Mouse (Mus musculus): ENCODE measurements around the gene Auts2. TPM values are rescaled to one million over a fixed set of nuclear protein-coding genes. Genes with fewer than 3 reads are reported as not detected.

Auts2 gene
- polyA plus RNA-seq, 1 experiment: 0.55 TPM

- H3K4me1 ChIP-seq (ENCODE audit: control insufficient read depth, insufficient read depth, low read length): no peaks in the 10 kb centered on the region
- no peak overlapping the region for H3K4me3 ChIP-seq (ENCODE audit: insufficient read depth, low read length)
- no peak overlapping the region for H3K27ac ChIP-seq (ENCODE audit: insufficient read depth, low read depth, low read length)
- TF ChIP-seq POLR2A (IDR thresholded peaks at IDR 0.05; ENCODE audit: borderline replicate concordance, low read depth, low read length): no peak
- TF ChIP-seq CTCF (IDR thresholded peaks at IDR 0.05; ENCODE audit: low read depth, low read length): no peak
These were observed 105.2 kb downstream of the Auts2 start for GRCm38 (mm10) chr5:132437994-132438393.

DNA sequence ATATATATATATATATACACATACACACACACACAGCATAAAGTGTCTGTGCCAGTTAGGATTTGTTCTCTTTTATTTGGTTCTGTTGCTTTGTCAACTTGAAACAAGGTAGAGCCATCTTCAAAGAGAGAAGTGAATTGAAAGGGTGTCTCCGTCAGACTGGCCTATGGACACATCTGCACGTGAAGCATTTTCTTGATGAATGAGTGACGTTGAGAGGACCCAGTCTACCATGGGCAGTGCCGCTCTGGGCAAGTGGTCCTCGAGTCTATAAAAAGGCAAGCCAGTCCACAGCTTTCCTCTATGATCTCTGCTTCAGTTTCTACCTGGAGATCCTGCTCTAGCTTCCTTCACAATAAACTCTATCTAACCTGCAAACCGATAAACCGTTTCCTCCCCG is 105.7 kb downstream of the Auts2 start:
- no peak overlapping the region for H3K4me3 ChIP-seq (ENCODE audit: insufficient read depth, low read length)
- no peak for TF ChIP-seq CTCF (IDR thresholded peaks at IDR 0.05; ENCODE audit: low read depth, low read length)
- TF ChIP-seq POLR2A (IDR thresholded peaks at IDR 0.05; ENCODE audit: borderline replicate concordance, low read depth, low read length): no peak
- H3K4me1 ChIP-seq (ENCODE audit: control insufficient read depth, insufficient read depth, low read length): no peaks in the 10 kb centered on the region
- no peak overlapping the region for H3K27ac ChIP-seq (ENCODE audit: insufficient read depth, low read depth, low read length)

DNA sequence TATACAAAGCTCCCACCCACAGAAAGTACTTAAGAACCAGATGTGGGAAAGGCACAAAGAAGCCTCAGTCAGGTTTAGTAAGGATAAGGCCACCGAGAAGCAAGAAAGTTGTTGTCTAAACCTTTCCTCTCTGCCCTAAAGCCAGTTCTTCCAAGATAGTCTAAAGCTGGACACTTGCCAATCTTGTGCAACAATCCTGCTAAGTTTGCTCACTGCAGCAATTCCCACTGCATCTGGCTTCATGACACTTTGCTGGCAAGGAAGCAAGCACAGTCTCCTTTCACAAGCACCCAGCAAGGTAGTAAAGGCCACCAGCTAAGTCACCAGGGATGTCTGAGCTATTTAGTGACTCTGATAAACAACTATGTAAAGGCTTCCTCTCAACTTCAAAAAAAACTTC is 106.2 kb downstream of the Auts2 start:
- TF ChIP-seq CTCF (IDR thresholded peaks at IDR 0.05; ENCODE audit: low read depth, low read length): no peak
- TF ChIP-seq POLR2A (IDR thresholded peaks at IDR 0.05; ENCODE audit: borderline replicate concordance, low read depth, low read length): no peak
- H3K4me3 ChIP-seq (ENCODE audit: insufficient read depth, low read length): no peak overlapping the region
- no peak overlapping the region for H3K27ac ChIP-seq (ENCODE audit: insufficient read depth, low read depth, low read length)
- no peaks in the 10 kb centered on the region for H3K4me1 ChIP-seq (ENCODE audit: control insufficient read depth, insufficient read depth, low read length)

GRCm38 (mm10) chr5:132436473-132436872 is 106.7 kb downstream of the Auts2 start:
- Histone ChIP-seq H3K4me1 (ENCODE audit: control insufficient read depth, insufficient read depth, low read length) (no peaks in the 10 kb centered on the region), H3K27ac (ENCODE audit: insufficient read depth, low read depth, low read length) (no peak overlapping the region), H3K4me3 (ENCODE audit: insufficient read depth, low read length) (no peak overlapping the region)
- no peak for TF ChIP-seq POLR2A (IDR thresholded peaks at IDR 0.05; ENCODE audit: borderline replicate concordance, low read depth, low read length)
- TF ChIP-seq CTCF (IDR thresholded peaks at IDR 0.05; ENCODE audit: low read depth, low read length): no peak

DNA sequence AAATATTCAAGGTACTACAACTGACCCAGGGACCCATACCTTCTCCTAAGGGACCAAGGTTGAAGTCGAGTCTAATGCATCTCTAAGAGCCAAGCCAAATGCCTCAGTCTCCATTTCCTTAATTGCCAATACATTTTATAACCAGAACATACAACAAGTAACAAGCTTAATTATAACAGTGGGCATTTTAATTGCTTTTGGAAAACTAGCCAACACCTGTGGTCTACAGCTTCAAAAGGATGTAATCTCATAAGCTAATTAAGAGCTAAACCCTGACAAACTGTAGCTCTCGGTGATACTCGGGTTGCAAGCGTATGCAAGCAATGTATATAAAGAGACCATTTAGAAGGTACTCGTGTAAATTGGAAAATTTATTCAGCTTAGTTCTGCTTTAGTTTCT is 107.7 kb downstream of the Auts2 start:
- TF ChIP-seq CTCF (IDR thresholded peaks at IDR 0.05; ENCODE audit: low read depth, low read length) (no peak), POLR2A (IDR thresholded peaks at IDR 0.05; ENCODE audit: borderline replicate concordance, low read depth, low read length) (no peak)
- Histone ChIP-seq H3K4me3 (ENCODE audit: insufficient read depth, low read length) (no peak overlapping the region), H3K27ac (ENCODE audit: insufficient read depth, low read depth, low read length) (no peak overlapping the region), H3K4me1 (ENCODE audit: control insufficient read depth, insufficient read depth, low read length) (no peaks in the 10 kb centered on the region)

- Histone ChIP-seq H3K4me1 (ENCODE audit: control insufficient read depth, insufficient read depth, low read length) (no peaks in the 10 kb centered on the region), H3K4me3 (ENCODE audit: insufficient read depth, low read length) (no peak overlapping the region), H3K27ac (ENCODE audit: insufficient read depth, low read depth, low read length) (no peak overlapping the region)
- TF ChIP-seq POLR2A (IDR thresholded peaks at IDR 0.05; ENCODE audit: borderline replicate concordance, low read depth, low read length) (no peak), CTCF (IDR thresholded peaks at IDR 0.05; ENCODE audit: low read depth, low read length) (no peak)
These were observed 109.6 kb downstream of the Auts2 start for GRCm38 (mm10) chr5:132433377-132434115.

GRCm38 (mm10) chr5:132429363-132429762 is 113.8 kb downstream of the Auts2 start:
- no peak for TF ChIP-seq POLR2A (IDR thresholded peaks at IDR 0.05; ENCODE audit: borderline replicate concordance, low read depth, low read length)

DNA sequence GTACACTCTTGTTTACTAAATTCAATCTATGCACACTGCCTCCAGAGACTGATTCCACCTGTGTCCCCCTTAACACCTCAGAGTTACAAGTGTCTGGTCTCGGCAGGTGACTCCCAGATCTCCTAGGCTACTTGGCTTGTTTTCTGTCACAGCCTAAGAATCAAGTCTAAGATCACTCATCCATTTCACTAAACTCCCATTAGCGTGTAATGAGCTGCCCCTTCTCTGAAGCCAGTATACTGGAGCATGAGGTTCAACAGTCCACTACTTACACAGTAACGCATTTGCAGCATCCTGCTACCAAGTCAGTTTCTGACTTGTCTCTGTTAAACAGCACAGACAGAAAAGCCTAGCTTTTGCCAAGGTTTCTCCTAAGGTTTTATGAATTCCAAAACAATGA is 116.8 kb downstream of the Auts2 start:
- no peak for TF ChIP-seq CTCF (IDR thresholded peaks at IDR 0.05; ENCODE audit: low read depth, low read length)
- no peak for TF ChIP-seq POLR2A (IDR thresholded peaks at IDR 0.05; ENCODE audit: borderline replicate concordance, low read depth, low read length)
- no peaks in the 10 kb centered on the region for H3K4me1 ChIP-seq (ENCODE audit: control insufficient read depth, insufficient read depth, low read length)
- H3K27ac ChIP-seq (ENCODE audit: insufficient read depth, low read depth, low read length): no peak overlapping the region
- no peak overlapping the region for H3K4me3 ChIP-seq (ENCODE audit: insufficient read depth, low read length)

More at GRCm38 (mm10) chr5:132429363-132429762, 113.8 kb downstream of the Auts2 start:
- H3K27ac ChIP-seq (ENCODE audit: insufficient read depth, low read depth, low read length): no peak overlapping the region
- H3K4me3 ChIP-seq (ENCODE audit: insufficient read depth, low read length): no peak overlapping the region
- no peaks in the 10 kb centered on the region for H3K4me1 ChIP-seq (ENCODE audit: control insufficient read depth, insufficient read depth, low read length)

DNA sequence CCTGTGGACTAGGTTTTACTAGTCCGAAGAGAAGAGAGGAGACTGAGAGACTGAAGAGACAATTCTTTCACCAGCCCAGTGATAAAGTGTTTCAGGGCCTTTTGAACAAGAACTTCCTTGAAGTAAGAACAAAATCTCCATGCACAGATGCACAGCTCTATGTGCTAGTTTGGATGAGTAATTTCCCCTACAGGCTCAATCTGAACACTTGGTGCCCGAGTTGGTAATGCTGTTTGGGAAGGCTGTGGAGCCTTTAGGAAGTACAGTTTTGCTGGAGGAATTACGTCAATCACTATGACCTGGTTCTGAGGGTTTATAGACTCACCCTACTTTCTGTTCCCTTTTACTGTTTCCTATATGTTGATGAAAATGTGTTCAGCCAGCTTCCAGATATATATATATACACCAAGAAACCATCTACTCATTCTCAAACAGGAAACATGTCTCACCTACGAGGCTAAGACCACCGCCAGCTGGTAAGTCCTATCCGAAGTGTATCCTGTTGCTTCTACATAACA is 117.3 kb downstream of the Auts2 start:
- TF ChIP-seq POLR2A (IDR thresholded peaks at IDR 0.05; ENCODE audit: borderline replicate concordance, low read depth, low read length) (no peak), CTCF (IDR thresholded peaks at IDR 0.05; ENCODE audit: low read depth, low read length) (no peak)
- Histone ChIP-seq H3K4me3 (ENCODE audit: insufficient read depth, low read length) (no peak overlapping the region), H3K4me1 (ENCODE audit: control insufficient read depth, insufficient read depth, low read length) (no peaks in the 10 kb centered on the region), H3K27ac (ENCODE audit: insufficient read depth, low read depth, low read length) (no peak overlapping the region)

- no peak for TF ChIP-seq CTCF (IDR thresholded peaks at IDR 0.05; ENCODE audit: low read depth, low read length)
- no peak for TF ChIP-seq POLR2A (IDR thresholded peaks at IDR 0.05; ENCODE audit: borderline replicate concordance, low read depth, low read length)
- H3K27ac ChIP-seq (ENCODE audit: insufficient read depth, low read depth, low read length): no peak overlapping the region
- no peak overlapping the region for H3K4me3 ChIP-seq (ENCODE audit: insufficient read depth, low read length)
- H3K4me1 ChIP-seq (ENCODE audit: control insufficient read depth, insufficient read depth, low read length): no peaks in the 10 kb centered on the region
These were observed 132.7 kb downstream of the Auts2 start for GRCm38 (mm10) chr5:132410338-132410852.

All from bone marrow macrophage, adult 2 months (primary cell).